Mouse (Mus musculus) G1E (cell line): ENCODE measurements around the gene Med24.

Experiments used
- CTCF ChIP-seq: IDR thresholded peaks from 2 replicates; pipeline ENCODE4 v1.5.1; 2012; ENCODE audit warnings: low read depth, low read length, inconsistent platforms, mixed read lengths
- GATA1 ChIP-seq: IDR thresholded peaks from 2 replicates; pipeline ENCODE4 v1.6.1; 2012; ENCODE audit warnings: borderline replicate concordance, low read length, inconsistent platforms, mixed read lengths

DNA sequence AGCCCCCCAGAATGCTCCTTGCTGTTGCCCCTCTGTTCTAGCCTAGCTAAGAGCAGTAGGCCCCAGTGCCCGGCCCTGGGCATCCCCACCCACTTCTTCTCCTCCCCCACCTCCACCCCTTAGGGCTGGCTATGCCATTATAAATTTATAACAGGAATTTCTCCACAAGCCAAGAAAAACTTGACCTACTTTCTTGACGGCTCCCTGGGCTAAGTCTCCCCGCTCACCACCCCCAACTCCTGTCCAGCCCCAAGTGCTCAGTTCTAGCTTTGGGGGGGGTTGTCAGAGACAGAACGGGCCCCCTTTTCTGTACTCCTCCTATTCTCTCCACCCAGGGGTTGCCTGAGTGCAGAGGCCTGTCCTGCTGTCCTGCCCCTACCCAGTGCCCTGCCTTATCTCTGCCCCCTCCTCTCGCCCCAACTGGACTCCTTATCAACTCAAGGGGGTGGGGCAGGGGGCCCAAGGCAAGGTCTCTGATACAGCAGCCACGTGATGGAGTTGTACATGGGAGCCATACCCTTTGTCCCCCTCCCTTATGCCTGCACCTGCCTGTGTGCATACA is 22.1 kb upstream of the Med24 start:
- no peak for TF ChIP-seq CTCF
- TF ChIP-seq GATA1, result no peak
